Mouse (Mus musculus) CD4-positive helper T cell, adult 2 months (primary cell): ENCODE results near the gene Ccer2.

Source experiments
- DNase-seq: peaks from one replicate; pipeline ENCODE4 v3.0.0-alpha.2; 2012; ENCODE audit warnings: low read depth, missing footprints, low spot score

The Ccer2 gene

DNA sequence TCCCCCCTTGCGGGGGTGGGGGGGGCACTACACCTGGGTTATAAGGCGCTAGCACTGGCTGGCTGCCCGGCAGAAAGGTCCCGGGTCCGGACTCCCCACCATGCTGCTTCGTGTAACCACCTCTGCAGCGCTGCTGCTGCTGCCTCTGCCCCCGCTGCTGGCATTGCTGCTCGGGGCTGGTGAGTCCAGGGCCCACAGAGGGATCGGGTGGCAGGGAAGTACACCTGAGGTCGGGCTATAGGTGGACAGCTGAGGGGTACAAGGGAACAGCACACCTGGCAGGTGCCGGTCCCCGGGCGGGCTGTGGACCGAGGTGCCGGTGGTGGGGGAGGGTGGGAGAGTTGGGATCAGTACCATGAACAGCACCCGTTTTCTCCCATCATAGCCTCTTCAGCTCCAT, at the start of gene Ccer2:
Gene Ccer2, plus strand, starts transcription at position 96 of the 400 bp plus-strand sequence.
- no peak for DNase-seq

DNA sequence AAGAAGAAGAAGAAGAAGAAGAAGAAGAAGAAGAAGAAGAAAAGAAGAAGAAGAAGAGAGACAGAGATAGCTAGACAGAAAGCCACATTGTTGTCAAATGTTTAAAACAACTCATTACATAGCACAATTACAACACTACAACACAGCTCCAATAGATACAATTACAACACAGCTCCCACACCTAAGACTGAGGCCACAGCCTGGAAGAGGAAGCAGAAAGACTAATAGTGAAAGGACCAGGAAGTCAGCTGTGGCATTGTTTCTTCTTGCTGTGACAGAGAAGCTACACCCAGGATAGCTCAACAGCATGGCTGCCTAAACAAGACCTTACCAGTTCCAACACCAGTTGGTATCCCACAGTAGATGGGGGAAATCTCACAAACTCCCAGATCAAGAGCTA, 46.5 kb upstream of the Ccer2 start:
- no peak for DNase-seq

DNA sequence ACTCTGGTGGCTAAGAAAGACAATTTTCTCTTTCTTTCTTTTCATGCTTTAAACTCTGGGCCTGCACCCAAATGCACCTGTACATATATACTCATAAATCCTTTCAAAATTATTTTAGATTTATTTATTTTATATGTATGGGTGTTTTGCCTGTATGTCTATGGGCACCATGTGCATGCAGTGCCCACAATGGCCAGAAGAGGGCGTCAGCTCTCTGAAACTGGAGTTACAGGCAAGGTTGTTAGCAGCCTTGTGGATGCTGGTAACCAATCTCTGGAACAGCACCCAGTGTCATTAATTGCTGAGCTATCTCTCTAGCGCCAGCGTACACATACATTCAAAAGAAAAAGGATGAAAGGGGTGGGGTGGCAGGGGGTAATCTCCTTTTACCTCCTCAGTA, 45.0 kb upstream of the Ccer2 start:
- DNase-seq, result no peak

DNA sequence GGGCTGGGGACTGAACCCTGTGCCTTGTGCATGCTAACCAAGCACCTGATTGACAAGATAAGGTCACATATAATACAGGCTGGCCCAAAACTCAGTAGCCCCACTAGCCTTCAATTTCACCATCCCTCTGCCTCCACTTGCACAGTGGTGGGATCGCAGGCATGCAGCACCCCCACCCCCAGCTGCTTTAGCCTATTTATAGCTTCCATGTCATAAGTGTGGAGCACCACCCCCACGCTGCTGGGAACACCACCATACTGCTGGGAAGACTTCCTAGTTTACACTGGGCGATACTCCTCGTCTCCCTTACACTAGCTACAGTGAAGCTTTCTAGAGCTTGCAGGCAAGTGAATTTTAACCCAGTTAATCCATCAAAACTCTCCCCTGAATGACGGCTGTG, 41.3 kb upstream of the Ccer2 start:
- no peak for DNase-seq

DNA sequence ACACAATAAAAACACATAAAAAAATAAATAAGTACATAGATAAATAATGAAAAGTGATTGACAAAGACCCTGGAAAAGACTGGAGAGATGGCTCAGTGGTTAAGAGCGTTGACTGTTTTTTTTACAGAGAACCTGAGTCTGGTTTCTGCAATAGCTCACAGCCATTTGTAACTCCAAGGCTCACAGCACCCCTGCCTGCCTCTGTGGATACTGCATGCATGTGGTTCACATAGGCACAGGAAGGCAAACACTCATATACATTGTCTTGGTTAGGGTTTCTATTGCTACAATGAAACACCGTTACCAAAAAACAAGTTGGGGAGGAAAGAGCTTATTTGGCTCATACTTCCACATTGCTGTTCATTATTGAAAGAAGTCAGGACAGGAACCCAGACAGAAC, 40.4 kb upstream of the Ccer2 start:
- no peak for DNase-seq

DNA sequence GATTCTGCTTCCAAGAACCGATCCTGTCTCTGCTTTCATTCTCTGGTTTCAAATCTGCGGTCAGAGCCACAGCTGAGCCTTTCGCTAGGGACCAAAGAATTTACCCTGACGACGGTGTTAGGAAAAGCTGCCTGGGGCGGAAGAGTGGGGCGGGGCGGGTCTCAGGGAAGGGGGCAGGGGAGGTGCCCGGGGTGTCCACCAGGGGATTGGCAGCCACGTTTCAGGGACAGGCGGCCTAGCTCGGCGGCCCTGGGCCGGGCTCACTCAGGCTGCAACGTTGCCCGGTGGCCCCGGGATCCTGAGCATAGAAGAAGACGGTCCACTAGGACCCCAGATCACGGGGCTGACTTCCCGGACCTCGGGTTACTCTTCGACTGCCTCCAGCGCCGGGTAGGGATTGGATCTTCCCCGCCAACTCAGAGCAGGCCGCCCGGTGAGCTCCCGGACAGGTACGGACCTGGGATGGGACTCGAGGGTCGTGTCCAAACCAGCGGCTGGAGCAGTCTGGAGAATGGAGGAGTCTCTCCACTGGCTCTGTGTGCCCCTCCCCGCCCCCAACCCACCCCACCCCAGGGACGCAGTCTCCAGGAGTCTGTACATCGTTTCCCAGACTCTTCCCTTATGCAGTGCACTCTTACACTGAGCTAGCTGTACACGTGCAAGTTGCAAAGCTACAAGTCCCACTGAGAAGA, 39.2 kb upstream of the Ccer2 start, which contains the start of gene Fbxo17:
Gene Fbxo17, plus strand, starts transcription at position 215 of the 692 bp plus-strand sequence.
- peak; percentile 68 for DNase-seq

DNA sequence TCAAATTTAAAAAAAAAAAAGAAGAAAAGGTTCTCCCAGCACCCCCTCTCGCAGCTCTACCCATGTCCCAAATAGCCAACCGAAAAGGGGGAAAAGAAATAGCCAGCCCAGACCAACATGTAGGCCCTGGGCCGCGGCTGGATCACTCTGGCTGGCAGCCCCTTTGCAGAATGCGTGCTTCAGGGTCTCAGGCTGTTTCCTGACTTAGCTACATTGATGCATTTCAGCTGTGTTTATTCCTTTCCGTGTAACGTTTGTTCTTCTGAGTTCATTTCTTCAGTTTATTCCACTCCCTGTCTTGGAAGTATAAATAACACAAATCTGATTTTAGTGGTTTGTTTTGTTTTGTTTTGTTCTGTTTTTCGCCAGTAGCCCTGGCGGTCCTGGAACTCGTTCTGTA, 38.2 kb upstream of the Ccer2 start:
- DNase-seq, result no peak

DNA sequence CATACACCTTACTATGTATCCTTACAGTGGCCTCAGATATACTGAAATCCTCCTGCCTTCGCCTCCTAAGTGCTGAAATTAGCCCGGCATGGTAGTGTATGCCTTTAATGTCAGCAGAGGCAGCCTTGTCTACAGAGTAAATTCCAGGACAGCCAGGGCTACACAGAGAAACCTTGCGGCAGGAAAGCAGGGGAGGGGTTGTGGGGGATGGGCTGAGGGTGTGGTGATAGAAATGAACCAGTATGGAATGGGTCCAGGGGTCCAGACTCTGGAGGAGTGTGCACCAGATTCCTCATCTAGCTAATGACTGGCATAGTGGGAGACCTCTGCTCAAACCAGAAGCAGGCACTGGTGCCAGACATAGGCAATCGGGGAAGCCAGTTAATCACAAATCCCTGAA, 36.8 kb upstream of the Ccer2 start:
- DNase-seq, result no peak

DNA sequence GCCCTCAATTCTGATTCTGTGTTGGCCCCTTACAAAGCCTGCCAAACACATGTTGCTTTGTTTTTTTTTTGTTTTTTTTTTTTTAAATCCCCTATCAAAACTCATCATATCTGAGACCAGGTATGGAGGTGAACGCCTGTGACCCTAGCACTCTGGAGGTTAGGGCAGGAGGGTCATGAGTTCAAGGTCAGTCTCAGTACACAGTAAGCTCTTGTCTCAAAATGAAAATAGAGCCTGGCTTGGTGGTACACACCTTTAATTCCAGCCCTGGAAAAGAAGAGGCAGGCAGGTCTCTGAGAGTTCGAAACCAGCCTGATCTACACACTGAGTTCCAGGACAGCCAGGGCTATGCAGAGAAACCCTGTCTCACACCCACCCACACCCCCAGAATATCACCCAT, 36.3 kb upstream of the Ccer2 start:
- DNase-seq, result no peak

DNA sequence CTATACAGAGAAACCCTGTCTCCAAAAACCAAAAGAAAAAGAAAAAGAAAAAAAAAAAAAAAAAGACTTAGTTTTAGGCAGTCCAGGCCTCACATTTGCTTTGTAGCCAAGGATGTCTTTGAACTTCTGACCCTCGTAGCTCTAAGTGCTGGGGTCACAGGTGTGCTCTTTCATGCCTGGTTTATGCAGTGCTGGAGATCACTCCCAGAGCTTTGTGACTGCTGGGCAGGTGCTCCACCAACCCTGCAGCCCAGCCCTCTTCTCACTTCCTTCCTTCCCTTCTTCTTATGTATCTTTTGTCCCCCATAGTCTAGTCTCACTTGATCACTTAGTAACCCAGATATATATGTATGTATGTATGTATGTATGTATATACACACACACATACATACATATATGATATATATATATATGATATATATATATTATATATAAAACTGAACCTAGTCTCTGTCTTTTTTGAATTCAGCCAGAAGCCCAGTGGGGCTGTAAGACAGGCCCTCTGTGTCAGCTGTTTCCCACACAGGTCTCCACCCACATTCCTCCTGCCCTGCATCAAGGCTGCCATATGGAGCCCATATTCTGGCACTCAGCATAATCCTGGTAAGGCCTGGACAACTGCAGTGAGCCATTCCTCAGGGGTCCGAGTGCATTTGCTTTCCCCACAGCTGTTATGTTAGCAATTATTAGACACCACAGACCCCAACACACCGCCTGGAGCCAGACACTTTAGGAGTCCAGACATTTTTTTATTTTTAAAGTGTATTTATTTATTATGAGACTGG, 35.0 kb upstream of the Ccer2 start:
- DNase-seq, result no peak

DNA sequence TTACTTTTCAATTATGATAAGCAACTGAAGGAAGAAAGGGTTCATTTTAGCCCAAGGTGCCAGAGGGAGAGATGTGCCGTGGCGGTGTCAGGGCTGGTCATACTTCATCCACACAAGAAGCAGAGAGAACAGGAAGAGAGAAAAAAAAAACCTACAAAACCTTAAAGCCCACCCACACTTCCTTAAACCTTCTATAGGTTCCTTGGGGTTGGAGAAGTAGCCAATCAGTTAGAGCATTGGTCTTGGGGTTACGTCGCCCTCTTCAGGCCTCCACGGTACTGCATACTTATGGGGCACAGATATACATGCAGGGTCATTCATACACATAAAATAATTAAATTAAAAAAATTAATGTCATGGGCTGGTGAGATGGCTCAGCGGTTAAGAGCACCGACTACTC, 33.9 kb upstream of the Ccer2 start:
- no peak for DNase-seq

DNA sequence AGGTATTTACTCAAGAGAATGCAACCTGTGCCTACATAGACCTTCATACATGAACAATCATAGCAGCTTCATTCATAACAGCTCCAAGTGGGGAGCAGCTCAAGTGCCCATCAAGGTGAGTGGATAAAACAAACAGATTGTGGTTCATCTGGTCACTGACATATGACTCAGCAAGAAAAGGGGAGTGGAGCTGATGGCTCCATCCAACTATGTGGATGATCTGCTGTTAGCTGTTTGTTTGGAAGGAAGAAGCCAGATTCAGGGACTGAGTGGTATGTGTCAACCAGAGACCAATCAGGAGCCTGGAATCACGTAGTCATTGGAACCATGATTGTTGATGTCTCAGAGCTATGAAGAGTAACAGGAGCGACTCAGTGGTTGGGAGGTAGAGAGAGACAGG, 31.4 kb upstream of the Ccer2 start:
- no peak for DNase-seq

DNA sequence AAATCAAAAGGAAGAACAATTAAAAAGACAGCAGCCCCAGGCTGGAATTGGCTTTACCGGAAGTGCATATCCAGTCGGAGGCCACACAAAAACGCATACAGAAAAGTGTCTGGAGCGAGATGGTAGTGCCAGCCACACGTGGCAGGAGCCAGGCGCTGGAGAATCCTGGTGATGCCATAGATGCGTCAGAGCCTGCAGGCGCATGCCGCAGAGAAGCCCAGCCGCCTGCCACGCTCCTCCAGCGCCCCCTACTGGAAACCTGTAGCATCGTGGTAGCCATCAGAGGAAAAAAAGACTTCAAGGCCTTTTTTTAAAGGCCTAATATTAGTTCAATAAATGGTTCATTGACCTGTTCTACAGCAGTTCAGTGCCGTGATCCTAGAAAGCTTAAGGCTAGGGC, 29.4 kb upstream of the Ccer2 start:
- peak; percentile 81 for DNase-seq

DNA sequence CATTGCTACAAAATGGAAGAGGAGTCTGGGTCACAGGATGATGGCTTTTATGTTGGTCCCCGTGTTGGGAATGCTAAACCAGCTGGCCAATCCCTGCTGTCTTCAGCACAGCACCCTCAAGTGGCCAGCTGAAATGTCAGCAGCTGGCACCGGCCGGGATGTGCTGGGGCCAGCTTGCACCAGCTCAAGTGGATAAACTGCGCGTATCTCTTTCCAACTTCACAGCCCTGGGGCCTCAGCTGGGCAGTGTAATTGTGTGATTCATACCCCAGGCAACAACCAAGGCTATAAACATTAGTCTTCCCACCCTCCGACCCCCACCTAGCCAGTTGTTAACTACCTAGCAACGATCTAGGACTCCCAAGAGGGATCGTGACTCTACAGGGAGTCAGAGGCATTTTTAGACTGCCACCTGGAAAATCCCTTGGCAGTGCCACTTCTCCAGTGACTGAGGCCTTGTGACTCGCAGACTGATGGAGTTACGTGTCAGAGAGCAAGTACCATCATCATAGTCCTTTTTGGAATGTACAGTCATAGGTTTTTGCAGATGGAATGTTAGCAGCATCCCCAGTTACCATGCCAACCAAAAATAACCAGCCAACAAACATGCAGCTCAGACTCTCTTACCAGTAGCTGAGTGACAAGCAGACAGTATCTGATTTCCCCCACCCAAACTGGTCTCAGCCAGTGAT, 28.2 kb upstream of the Ccer2 start:
- no peak for DNase-seq

DNA sequence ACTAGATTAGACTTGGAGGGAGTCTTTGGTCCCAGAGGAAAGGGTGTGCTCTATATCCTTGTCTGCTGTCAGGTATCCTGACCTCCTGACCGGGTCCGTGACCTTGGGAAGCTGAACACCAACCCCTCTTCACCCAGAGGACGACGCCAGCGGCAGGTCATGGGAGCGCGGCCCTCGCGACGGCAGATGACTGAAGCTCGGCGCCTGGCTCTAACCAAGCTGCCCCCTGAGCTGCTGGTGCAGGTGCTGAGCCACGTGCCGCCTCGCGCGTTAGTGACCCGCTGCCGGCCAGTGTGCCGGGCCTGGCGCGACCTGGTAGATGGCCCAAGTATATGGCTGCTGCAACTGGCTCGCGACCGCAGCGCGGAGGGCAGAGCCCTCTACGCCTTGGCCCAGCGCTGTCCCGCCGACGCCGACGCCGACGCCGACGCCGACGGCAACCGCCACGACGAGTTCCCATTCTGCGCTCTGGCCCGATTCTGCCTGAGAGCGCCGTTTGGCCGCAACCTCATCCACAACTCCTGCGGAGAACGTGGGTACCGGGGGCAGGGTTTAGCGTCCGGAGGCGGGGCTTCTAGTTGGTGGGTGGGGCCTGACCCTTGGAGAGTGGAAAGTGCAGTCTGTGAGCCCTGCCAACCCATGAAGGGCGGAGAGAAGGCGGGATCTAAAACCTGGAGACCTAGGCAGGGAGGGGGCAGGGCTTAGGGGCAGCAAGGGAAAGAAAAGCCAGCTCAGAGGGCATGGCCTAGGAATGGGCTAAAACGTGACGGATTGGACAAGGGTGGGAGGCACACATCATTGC, 23.4 kb upstream of the Ccer2 start:
- peak; percentile 84 for DNase-seq

DNA sequence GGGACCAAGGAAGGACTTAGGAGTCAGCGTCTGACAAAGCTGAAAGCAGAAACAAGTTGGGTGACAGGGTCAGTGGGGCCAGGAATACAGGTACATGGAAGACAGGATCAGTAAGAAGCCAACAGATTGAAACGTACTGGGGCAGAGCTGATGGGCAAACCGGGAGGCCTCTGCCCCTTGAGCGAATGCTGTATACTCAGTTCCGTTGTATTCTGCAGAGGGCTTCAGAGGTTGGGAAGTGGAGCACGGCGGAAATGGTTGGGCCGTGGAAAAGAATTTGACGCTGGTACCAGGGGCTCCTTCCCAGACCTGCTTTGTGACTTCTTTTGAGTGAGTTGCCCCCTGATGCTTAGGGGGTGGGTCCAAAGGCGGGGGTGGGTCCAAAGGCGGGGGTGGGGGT, 22.8 kb upstream of the Ccer2 start:
- no peak for DNase-seq

DNA sequence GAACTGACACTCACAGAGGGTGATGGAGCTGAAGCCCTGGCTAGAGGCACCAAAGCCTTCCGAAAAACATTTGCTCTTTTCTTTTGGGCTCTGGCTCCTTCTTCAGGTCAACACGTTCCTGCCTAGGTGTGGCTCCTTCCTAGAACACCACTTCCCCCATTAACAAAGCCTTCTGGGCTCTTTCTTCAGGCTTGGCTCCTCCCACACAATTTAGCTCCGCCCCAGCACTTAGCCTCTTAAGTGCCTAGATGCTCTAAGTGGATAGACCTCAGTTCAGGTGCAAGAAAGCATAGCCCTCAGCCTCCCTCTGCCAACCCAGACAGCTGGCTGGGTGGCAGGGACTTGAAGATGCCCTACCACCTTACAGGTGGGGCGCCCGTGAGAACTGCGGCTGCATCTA, 20.3 kb upstream of the Ccer2 start:
- DNase-seq, result no peak

DNA sequence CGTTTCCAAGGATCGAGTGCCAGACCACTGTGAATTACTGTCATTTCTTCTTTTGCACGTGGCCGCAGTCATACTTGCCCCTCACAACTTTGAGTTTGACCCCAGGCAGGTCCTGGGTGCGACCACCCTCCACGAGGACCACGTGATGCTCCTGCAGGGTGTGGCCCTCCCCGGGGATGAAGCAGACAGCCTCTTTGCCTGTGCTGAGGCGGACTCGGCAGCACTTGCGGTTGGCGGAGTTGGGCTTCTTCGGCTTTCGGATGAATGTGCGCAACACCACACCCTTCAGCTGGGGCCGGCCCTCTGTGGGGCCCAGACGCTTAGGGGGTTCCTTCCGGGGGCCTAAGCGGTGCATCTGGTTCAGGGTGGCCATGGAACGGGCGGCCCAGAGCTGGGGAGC, 16.1 kb upstream of the Ccer2 start:
- no peak for DNase-seq

DNA sequence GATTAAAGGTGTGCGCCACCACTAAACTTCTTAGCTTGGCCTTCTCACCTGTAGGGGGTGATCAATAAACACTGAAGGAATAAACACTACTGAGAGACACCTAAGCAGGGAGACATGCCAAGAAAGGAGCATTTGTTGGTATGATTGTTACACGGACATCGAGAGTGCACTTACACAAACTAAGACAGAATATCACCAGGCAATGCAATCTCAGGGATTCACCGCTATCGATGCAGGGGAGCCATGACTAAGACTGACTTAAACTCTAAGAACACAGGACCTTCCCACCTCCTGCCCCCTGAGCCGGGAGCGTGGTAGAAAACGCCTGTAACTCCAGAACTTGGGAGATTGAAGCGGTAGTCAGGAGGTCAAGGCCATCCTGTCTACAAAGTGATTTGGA, 15.0 kb upstream of the Ccer2 start:
- peak; percentile 35 for DNase-seq

DNA sequence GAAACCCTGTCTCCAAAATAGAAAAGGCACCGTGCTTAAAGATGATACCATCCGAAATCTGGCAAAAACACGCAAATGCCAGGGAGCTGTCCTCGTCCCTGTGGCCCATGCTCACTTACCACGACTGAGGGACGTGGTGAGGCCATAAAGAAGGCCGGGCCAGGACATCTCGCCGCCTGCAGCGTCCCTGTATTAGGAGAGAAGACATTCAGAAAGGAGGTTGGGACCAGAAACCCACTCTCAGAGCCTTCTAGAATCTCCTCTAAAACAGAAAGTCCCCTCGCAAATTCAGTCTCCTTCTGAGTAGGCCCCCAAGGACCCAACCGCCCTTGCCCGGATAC, 14.6 kb upstream of the Ccer2 start:
- DNase-seq, result no peak

DNA sequence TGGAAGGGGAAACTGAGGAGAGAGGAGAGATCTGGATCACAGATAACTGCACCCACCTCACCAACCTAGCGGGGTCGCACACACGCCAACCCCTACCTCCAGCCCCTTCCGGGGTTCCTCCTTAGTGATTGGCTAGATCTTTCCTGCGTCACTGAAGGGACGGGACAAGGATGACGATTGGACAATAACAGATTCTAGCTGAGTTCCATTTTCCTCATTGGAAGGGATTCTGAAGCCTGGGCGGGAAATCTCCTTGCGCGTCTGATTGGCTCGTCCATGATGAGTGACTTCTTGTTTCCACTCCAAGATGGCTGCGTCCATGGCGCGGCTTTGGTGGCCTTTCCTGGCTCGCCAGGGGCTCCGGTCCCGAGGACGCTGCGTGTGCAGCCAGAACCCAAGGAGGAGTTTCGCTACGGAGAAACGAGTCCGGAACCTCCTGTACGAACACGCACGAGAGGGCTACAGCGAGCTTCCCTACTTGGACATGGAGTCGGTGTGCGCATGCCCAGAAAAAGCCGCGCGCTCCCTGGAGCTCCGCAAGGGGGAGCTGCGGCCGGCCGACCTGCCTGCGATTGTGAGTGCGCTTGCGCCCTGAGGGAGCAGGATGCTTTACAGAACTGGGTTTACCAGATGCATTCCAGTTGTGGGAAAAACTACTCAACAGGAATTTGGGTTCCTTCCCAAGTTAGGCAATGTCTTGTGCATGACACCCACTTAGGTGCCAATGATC, 14.1 kb upstream of the Ccer2 start, which contains the start of the genes Mrps12 and Sars2:
Gene Mrps12, minus strand, starts transcription at position 112 of the 730 bp plus-strand sequence.
Gene Sars2, plus strand, starts transcription at position 284 of the 730 bp plus-strand sequence.
- peak; percentile 98 for DNase-seq
